Mouse (Mus musculus): ENCODE measurements around the gene Tk2.

DNA sequence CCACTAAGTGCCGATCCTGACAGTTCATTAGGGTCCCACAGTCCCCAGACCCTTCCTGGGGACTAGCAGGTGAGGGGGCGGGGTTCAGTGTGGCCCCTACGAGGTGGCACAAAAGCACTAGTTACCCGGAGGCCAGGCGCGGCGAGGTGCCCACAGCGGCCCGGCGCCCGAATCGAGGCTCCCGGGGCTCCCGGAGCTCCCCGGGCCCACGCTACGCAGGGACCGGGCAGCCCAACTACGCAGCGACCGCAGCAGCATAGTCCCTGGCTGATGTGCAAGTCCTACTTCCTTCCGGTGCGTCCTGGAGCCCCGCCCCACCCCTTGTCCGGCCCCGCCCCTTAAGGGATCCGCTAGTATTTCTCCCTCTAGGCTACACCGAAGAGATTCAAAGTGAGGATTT lies at the start of gene Tk2:
- TF ChIP-seq HCFC1 (IDR thresholded peaks at IDR 0.05; ENCODE audit: borderline replicate concordance, insufficient read depth, low read length) (no peak), ZNF384 (IDR thresholded peaks at IDR 0.05; ENCODE audit: low read depth, low read length) (no peak), MAFK (IDR thresholded peaks at IDR 0.05; ENCODE audit: insufficient read depth, low read depth, low read length) (no peak)

Measured in ES-E14 (cell line).